Mouse (Mus musculus) hindbrain, postnatal 0 days (tissue): ENCODE data around the gene Plpp7. TPM values are rescaled to one million over a fixed set of nuclear protein-coding genes. Genes with fewer than 3 reads are reported as not detected.
A peak's percentile ranks its signal among the peaks of the same experiment; 100 is the strongest.

Experiments
- ATAC-seq: fragments of 200-750 bp; cut with Nextera tagmentation; 2 replicates; pipeline ENCODE4 v1.8.0; 2017; ENCODE audit warnings: mild to moderate bottlenecking, moderate TSS enrichment, moderate library complexity
- DNase-seq: peaks from one replicate; pipeline ENCODE4 v3.0.0-alpha.2; 2015; ENCODE audit warnings: low spot score
- H3K27ac ChIP-seq: fragments of 300-500 bp; sonication (generic); 2 replicates; pipeline ENCODE4 v1.5.1; 2014; ENCODE audit warnings: mild to moderate bottlenecking
- H3K27me3 ChIP-seq: fragments of 300-500 bp; sonication (generic); 2 replicates; pipeline ENCODE4 v1.6.1; 2014; ENCODE audit warnings: low read length, mixed read lengths; ENCODE audit not compliant: insufficient read depth
- H3K36me3 ChIP-seq: fragments of 300-500 bp; sonication (generic); 2 replicates; pipeline ENCODE4 v1.6.1; 2014; ENCODE audit warnings: low read length, mixed read lengths; ENCODE audit not compliant: insufficient read depth
- H3K4me1 ChIP-seq: fragments of 300-500 bp; sonication (generic); 2 replicates; pipeline ENCODE4 v1.6.1; 2014; ENCODE audit warnings: antibody characterized with exemption, low read length, mixed read lengths; ENCODE audit not compliant: insufficient read depth
- H3K4me2 ChIP-seq: fragments of 300-500 bp; sonication (generic); 2 replicates; pipeline ENCODE4 v1.6.1; 2014; ENCODE audit warnings: low read depth, mild to moderate bottlenecking, low read length, moderate library complexity, mixed read lengths
- H3K4me3 ChIP-seq: fragments of 300-500 bp; sonication (generic); 2 replicates; pipeline ENCODE4 v1.5.1; 2014; ENCODE audit warnings: low read length
- H3K9ac ChIP-seq: fragments of 300-500 bp; sonication (generic); replicated peaks from 2 replicates; pipeline ENCODE4 v1.6.1; 2014; ENCODE audit warnings: mild to moderate bottlenecking, low read length, moderate library complexity, mixed read lengths
- H3K9me3 ChIP-seq: fragments of 300-500 bp; sonication (generic); 2 replicates; pipeline ENCODE4 v1.6.1; 2016; ENCODE audit warnings: low read length, mixed read lengths
- CTCF ChIP-seq: IDR thresholded peaks from 2 replicates; pipeline ENCODE4 v1.5.1; 2016; ENCODE audit warnings: antibody characterized with exemption, control low read depth, low read depth
- WGBS: fragments of 180-500 bp; shearing (Covaris S2); extraction: QIAGEN DNeasy Blood & Tissue Kit; methylation state at CpG from one replicate; pipeline ENCODE4 v1.1.7; 2014; 5-methylcytosine and 5-hydroxymethylcytosine counted together
- polyA plus RNA-seq: library from polyadenylated mRNA; unstranded; fragments of >200 nt; fragmentation: Nextera tagmentation; extraction: Ambion mirVana; gene quantifications from 2 replicates; pipeline ENCODE4 v1.2.1, GENCODE M21; 2015
- total RNA-seq: library from RNA; depleted of rRNA; stranded (reverse); fragments of >200 nt; gene quantifications from 2 replicates; pipeline ENCODE4 v1.2.3, GENCODE M21; 2014

Plpp7 gene
- total and polyA plus RNA-seq, 2 experiments from 2014 or later, result 28.3 to 50.5 TPM

DNA sequence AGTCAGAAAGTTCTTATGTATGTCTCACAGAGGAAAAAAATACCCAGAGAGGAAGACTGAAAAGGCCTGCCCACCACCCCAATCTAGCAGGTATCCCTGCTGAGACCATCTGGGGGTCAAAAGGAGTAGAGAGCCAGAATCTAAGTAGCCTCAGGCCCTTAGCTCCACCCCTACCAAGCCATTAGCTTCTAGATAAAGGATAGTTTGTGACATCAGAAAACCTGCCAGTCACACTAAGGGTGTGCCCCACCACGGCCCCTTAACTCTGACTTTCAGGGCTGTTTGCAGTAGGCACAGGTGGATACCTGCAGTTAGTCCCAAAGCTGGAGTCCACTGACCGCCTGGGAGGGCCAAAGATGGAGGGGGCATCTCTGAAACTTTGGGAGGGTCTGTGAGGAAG is 10.1 kb upstream of the Plpp7 start:
- Histone ChIP-seq H3K36me3 (no peaks in the 10 kb centered on the region), H3K4me3 (no peak overlapping the region), H3K4me1 (peaks cover 15% of the 10 kb centered on the region; the same call in 1 of the 2 replicates), H3K9me3 (no peaks in the 10 kb centered on the region), H3K27ac (no peak overlapping the region), H3K9ac (no peak overlapping the region), H3K27me3 (peaks cover 17% of the 10 kb centered on the region; the same call in 1 of the 2 replicates), H3K4me2 (no peak overlapping the region)
- DNase-seq (no peak), ATAC-seq (no peak)
- WGBS, result 87% methylated on average over 2 of the region's 2 CpGs
- TF ChIP-seq CTCF, result no peak

DNA sequence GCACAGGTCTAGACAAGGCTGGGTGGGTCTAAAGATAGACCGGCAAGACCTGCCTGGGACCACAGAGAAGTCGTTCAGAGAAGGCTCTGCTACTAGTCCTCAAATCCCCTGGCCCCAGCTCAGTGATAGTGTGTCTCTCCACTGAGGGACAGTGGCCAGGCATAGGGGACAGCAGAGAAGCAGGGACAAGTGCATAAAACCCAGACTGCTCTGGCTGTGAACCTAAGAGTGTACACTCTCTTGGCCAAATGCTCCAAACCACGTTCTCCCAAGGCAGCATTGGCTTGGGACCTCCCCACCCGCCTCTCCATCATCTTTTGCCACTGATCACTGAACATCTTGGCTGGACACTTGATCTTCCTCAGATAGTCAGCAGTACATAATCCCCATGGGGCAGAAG is 7.7 kb upstream of the Plpp7 start:
- H3K4me3 ChIP-seq, result no peak overlapping the region
- no peak overlapping the region for H3K27ac ChIP-seq
- H3K9ac ChIP-seq, result no peak overlapping the region
- H3K4me1 ChIP-seq, result peaks cover 12% of the 10 kb centered on the region; the same call in 1 of the 2 replicates
- ATAC-seq (no peak), DNase-seq (no peak)
- 0 out of 2 replicates have a peak, but pooled peaks cover 4% of the 10 kb centered on the region for H3K27me3 ChIP-seq
- no peaks in the 10 kb centered on the region for H3K36me3 ChIP-seq
- no peak overlapping the region for H3K4me2 ChIP-seq
- no peak for TF ChIP-seq CTCF
- no peaks in the 10 kb centered on the region for H3K9me3 ChIP-seq
- 44% methylated on average over 4 of the region's 4 CpGs for WGBS

DNA sequence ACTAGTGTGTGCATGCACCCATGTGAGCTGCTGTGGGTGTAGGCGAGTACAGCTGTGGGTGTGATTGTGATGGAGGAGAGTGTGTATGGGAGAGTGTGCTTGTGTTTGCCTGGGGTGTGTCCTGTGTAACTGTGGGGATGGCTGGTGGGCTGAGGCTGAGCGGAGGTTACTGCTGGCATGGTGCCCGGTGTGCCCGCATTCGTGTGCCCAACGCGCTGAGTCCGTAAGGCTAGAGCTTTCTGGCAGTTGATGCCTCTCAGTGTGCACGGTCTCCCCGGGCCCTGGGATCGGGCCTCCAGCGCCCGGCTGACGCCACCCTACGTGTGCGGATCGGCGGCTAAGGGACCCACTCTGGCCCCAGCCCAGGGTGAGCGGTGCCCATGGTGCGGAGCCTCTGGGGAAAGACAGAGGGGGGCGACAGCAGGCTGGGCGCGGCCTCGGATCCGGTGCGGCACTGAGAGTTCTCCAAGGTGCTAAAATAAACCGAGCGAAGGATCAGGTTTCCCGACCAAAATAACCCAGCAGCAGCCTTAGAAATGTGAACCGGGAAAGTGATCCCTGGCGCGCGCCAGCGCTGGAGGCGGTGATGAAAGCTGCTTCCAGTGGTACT is 6.9 kb upstream of the Plpp7 start:
- ATAC-seq, result 0 out of 2 replicates have a peak, but pooled peaks have one; percentile 22
- Histone ChIP-seq H3K9ac (peak overlapping the region; percentile 38), H3K27ac (no peak overlapping the region), H3K36me3 (no peaks in the 10 kb centered on the region), H3K9me3 (no peaks in the 10 kb centered on the region), H3K4me1 (peaks cover 11% of the 10 kb centered on the region; the same call in 1 of the 2 replicates), H3K4me2 (peak overlapping the region; percentile 56), H3K27me3 (no peaks in the 10 kb centered on the region), H3K4me3 (peak overlapping the region; percentile 18)
- TF ChIP-seq CTCF, result no peak
- 6% methylated on average over 35 of the region's 35 CpGs for WGBS
- peak; percentile 34 for DNase-seq

- no peaks in the 10 kb centered on the region for H3K9me3 ChIP-seq
- peaks cover 3% of the 10 kb centered on the region; the same call in 1 of the 2 replicates for H3K4me1 ChIP-seq
- WGBS, result 75% methylated on average over 3 of the region's 3 CpGs
- no peak for DNase-seq
- TF ChIP-seq CTCF, result no peak
- no peak overlapping the region for H3K4me2 ChIP-seq
- H3K27me3 ChIP-seq, result no peaks in the 10 kb centered on the region
- no peak overlapping the region for H3K9ac ChIP-seq
- no peak for ATAC-seq
- no peak overlapping the region for H3K4me3 ChIP-seq
- no peak overlapping the region for H3K27ac ChIP-seq
- H3K36me3 ChIP-seq, result no peaks in the 10 kb centered on the region
Measured at GRCm38 (mm10) chr2:32089606-32090005, 5.7 kb upstream of the Plpp7 start.

- H3K4me3 ChIP-seq, result no peak overlapping the region
- no peaks in the 10 kb centered on the region for H3K36me3 ChIP-seq
- no peaks in the 10 kb centered on the region for H3K27me3 ChIP-seq
- peaks cover 3% of the 10 kb centered on the region; the same call in 1 of the 2 replicates for H3K4me1 ChIP-seq
- 38% methylated on average over 2 of the region's 2 CpGs for WGBS
- H3K9me3 ChIP-seq, result no peaks in the 10 kb centered on the region
- no peak for TF ChIP-seq CTCF
- no peak overlapping the region for H3K4me2 ChIP-seq
- H3K27ac ChIP-seq, result no peak overlapping the region
- no peak overlapping the region for H3K9ac ChIP-seq
- DNase-seq (no peak), ATAC-seq (no peak)
Measured at GRCm38 (mm10) chr2:32090145-32090544, 5.2 kb upstream of the Plpp7 start.

- Histone ChIP-seq H3K4me3 (no peak overlapping the region), H3K9me3 (no peaks in the 10 kb centered on the region), H3K9ac (no peak overlapping the region), H3K27ac (no peak overlapping the region), H3K4me1 (peaks cover 17% of the 10 kb centered on the region), H3K27me3 (no peaks in the 10 kb centered on the region), H3K36me3 (no peaks in the 10 kb centered on the region), H3K4me2 (no peak overlapping the region)
- DNase-seq (no peak), ATAC-seq (no peak)
- 54% methylated on average over 3 of the region's 3 CpGs for WGBS
- TF ChIP-seq CTCF, result no peak
Measured at GRCm38 (mm10) chr2:32091956-32092355, 3.4 kb upstream of the Plpp7 start.

- Histone ChIP-seq H3K27me3 (no peaks in the 10 kb centered on the region), H3K9me3 (no peaks in the 10 kb centered on the region), H3K27ac (no peak overlapping the region), H3K9ac (no peak overlapping the region), H3K4me3 (no peak overlapping the region), H3K4me1 (peaks cover 18% of the 10 kb centered on the region), H3K36me3 (no peaks in the 10 kb centered on the region), H3K4me2 (no peak overlapping the region)
- DNase-seq (no peak), ATAC-seq (no peak)
- TF ChIP-seq CTCF, result no peak
- WGBS, result 82% methylated on average over 7 of the region's 7 CpGs
Measured at GRCm38 (mm10) chr2:32094001-32094707, 1.2 kb upstream of the Plpp7 start.
